Mouse (Mus musculus) neural tube, embryonic 10.5 days (tissue): ENCODE measurements around the gene Bak1.
"Not testable (repeated sequence)": the region's sequence is repeated elsewhere in the genome, so short reads cannot be mapped to it uniquely, and the experiment has no call there.

Source experiments
- DNase-seq: peaks from one replicate; pipeline ENCODE4 v3.0.0-alpha.2; 2017; ENCODE audit warnings: low spot score; ENCODE audit errors: extremely low spot score

Gene Bak1

DNA sequence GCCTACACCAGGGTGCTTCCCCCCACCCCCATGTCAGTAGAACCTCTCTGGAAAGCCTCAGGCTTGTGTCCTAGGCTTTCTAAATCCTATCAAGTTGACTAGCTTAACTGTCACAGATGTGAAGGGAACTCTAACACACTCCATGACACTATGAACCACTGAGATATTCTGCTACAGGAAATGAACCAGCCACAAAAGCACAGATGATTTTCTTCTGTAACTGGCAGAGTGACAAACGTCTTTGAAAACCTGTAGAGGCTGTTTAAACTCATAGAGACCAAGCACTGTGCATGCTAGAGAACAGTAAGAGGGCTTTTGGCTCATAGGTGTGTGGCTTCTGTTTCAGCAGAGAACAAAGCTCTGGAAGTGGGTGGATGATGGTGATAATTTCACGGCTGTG is 47.8 kb downstream of the Bak1 start:
- no peak for DNase-seq

DNA sequence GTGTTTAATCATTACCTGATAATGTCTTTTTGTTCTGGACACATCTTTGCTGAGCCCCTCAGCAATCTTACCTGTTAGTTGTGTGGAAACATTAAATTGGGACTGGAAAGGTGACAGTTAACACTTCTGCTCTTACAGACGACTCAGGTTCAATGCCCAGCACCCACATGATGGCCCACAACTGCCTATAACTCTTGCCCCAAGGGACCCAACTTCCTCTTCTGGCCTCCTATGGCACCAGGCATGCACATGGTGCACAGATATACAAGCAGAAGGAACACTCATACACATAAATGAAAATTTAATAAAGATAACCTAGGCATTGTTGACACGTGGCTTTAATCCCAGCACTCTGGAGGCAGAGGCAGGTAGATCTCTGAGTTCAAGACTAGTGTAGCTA is 49.4 kb downstream of the Bak1 start:
- DNase-seq: no peak

- DNase-seq: not testable (repeated sequence)
These were observed 51.5 kb downstream of the Bak1 start for GRCm38 (mm10) chr17:26977354-26977753.

DNA sequence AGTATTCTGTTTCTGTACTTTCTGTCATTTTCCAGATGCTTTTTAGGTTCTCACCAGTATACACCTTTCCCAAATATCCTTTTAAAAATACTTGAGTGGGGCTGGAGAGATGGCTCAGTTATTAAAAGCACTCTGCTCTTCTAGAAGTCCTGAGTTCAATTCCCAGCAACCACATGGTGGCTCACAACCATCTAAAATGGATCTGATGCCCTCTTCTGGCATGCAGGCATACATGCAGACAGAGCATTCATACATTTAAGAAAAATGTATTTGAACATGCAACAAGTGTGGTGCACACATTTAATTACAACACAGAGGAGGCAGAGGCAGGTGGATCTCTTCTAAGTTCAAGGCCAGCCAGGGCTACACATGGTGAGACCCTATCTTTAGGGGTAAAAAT is 53.4 kb downstream of the Bak1 start:
- DNase-seq: no peak

GRCm38 (mm10) chr17:26974547-26974946 is 54.3 kb downstream of the Bak1 start:
- no peak for DNase-seq

DNA sequence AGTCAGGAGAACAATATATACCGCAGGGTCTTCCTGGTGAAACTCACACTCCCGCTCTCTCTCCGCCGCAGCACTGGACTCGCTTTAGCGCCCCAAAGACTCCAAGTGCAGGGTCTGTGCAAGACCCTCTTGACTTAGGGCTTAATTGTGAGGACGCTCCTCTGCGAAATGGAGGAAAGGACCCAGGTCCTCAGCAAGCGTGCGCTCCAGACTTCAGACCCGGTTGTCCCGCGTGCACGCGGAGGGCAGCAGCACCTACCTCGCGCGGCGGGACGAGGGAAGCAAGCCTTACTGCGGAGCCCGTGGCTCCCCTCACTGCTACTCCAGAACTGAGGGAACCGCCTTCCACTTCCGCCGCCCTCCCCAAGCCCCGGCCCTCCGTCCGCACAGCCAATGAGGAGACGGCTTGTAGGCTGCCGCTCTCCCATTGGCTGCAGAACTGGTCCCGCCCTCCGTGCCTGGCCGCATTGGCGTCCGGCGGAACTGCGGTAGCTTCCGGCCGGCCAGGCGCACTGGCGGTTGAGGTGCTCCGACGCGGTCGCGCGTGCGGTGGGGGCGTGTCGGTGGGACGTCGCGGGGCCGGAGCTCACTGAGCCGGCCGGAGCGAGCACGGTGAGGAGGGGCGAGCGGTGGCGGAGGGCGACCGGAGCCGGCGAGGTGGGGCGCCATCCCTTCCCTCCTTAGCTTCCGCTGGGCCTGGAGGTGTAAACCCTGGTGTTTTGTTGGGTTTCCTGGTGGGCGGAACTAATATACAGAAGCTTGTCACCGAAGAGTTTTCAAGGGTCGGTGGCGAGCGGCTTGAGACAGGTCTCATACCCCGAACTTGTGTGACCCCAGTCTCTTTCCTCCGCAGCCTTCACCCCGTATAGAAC is 55.9 kb downstream of the Bak1 start, which contains the start of gene Zbtb9:
Gene Zbtb9 (plus strand): TSS at position 465 of the 872 bp plus-strand sequence.
- DNase-seq: peak; percentile 97

DNA sequence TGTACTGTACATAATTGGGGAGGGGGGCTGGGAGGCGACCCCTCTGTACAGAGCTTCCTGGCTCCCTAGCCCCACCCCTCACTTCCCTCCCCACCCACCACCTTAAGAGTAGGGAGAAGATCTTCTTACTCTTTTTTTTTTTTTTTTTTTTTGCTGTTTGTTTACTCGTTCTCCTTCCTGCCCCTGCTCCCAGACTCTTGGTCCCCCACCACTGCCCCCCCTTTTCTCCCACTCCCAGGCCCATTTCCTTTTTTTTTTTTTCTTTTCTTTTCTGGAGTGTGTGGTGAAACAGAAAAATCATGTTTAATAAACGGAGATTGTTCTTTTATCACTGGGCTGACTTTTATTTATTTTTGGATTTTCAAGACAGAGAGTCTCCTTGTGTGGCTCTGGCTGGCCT is 56.7 kb downstream of the Bak1 start:
- DNase-seq: no peak

DNA sequence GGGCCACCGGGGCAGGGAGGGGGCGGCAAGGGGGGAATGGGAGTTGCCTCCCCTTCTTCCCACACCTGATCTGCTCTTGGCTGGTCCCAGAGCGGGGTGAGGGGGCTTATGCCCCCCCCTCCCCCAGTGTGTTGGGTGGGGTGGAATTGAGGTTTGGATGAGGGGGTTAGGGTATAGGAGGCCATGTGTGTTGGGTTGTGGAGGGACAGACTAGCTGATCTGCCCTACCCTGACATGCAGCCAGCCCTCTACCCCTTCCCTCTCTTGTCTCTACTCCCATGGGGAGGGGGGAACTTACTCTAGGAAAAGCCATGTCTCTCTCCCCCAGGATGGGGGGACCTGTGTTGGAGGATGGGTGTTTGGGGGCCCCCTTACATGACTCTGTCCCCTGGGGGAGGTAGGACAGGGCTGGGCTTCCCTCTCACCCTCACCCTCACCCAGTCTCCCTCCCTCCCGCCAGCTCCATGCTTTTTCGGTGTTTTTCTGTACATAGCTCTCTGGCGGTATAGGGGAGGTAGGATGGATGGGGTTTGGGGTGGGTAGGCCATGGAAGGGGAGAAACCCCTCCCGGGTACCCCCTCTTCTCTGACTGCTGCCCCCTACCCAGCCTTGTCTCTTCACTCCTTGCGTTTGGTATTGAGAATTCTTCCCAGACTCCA is 57.4 kb downstream of the Bak1 start:
- DNase-seq: no peak

GRCm38 (mm10) chr17:26970221-26970620 is 58.6 kb downstream of the Bak1 start:
- no peak for DNase-seq
